Mouse (Mus musculus) inflammation-experienced regulatory T-cells, adult 6 months (primary cell): ENCODE data around the gene Dido1. TPM values are rescaled to one million over a fixed set of nuclear protein-coding genes. Genes with fewer than 3 reads are reported as not detected.
A peak's percentile ranks its signal among the peaks of the same experiment; 100 is the strongest.

Experiments used
- ATAC-seq: one replicate; pipeline ENCODE4 v1.8.0; 2017
- polyA plus RNA-seq, 3 experiments: library from polyadenylated mRNA; unstranded; fragments of 100-300 nt; shearing (Covaris generic); gene quantifications; one replicate each; pipeline ENCODE4 v1.2.1; 2017

The Dido1 gene
- 10 to 100 TPM; 36.4 to 52.4 (median 45.3) TPM for polyA plus RNA-seq

- ATAC-seq, result peak; percentile 97
Measured at GRCm38 (mm10) chr2:180709923-180710272, at the start of gene Dido1, which contains the start of gene Gid8. Gene Dido1 (minus strand): TSS chr2:180709999. Gene Gid8 (plus strand): TSS chr2:180710117.

- ATAC-seq, result no peak
Measured at GRCm38 (mm10) chr2:180758513-180759263, 48.9 kb upstream of the Dido1 start.

GRCm38 (mm10) chr2:180756786-180757185 lies 47.0 kb upstream of the Dido1 start:
- ATAC-seq, result no peak

- no peak for ATAC-seq
Measured at GRCm38 (mm10) chr2:180755896-180756295, 46.1 kb upstream of the Dido1 start.

- no peak for ATAC-seq
Measured at GRCm38 (mm10) chr2:180754976-180755688, 45.3 kb upstream of the Dido1 start.

GRCm38 (mm10) chr2:180748904-180749303 lies 39.1 kb upstream of the Dido1 start:
- ATAC-seq, result no peak

- ATAC-seq, result no peak
Measured at GRCm38 (mm10) chr2:180746569-180747192, 36.9 kb upstream of the Dido1 start.

- peak; percentile 98 for ATAC-seq
Measured at GRCm38 (mm10) chr2:180745248-180745927, 35.6 kb upstream of the Dido1 start.

GRCm38 (mm10) chr2:180743321-180743720 lies 33.5 kb upstream of the Dido1 start:
- no peak for ATAC-seq

- no peak for ATAC-seq
Measured at GRCm38 (mm10) chr2:180742820-180743219, 33.0 kb upstream of the Dido1 start.

- ATAC-seq, result no peak
Measured at GRCm38 (mm10) chr2:180741421-180741820, 31.6 kb upstream of the Dido1 start.

GRCm38 (mm10) chr2:180740349-180740748 lies 30.6 kb upstream of the Dido1 start:
- no peak for ATAC-seq

GRCm38 (mm10) chr2:180737984-180738383 lies 28.2 kb upstream of the Dido1 start:
- ATAC-seq, result no peak

- no peak for ATAC-seq
Measured at GRCm38 (mm10) chr2:180735232-180735631, 25.4 kb upstream of the Dido1 start.

- peak; percentile 37 for ATAC-seq
Measured at GRCm38 (mm10) chr2:180731984-180732383, 22.2 kb upstream of the Dido1 start.

- ATAC-seq, result peak; percentile 64
Measured at GRCm38 (mm10) chr2:180731036-180731435, 21.2 kb upstream of the Dido1 start.

- ATAC-seq, result no peak
Measured at GRCm38 (mm10) chr2:180727613-180728021, 17.8 kb upstream of the Dido1 start.

GRCm38 (mm10) chr2:180726658-180727442 lies 17.1 kb upstream of the Dido1 start:
- peak; percentile 83 for ATAC-seq

GRCm38 (mm10) chr2:180725856-180726629 lies 16.2 kb upstream of the Dido1 start:
- ATAC-seq, result peak; percentile 8

- ATAC-seq, result no peak
Measured at GRCm38 (mm10) chr2:180725414-180725778, 15.6 kb upstream of the Dido1 start.
